Mouse (Mus musculus) megakaryocyte, embryonic 14.5 days (primary cell): ENCODE results near the gene Rpl13a. TPM values are rescaled to one million over a fixed set of nuclear protein-coding genes. Genes with fewer than 3 reads are reported as not detected.
"Not testable (repeated sequence)": the region's sequence is repeated elsewhere in the genome, so short reads cannot be mapped to it uniquely, and the experiment has no call there.

Source experiments
- H3K27me3 ChIP-seq: replicated peaks from 2 replicates; pipeline ENCODE3; 2012; ENCODE audit warnings: inconsistent platforms
- H3K36me3 ChIP-seq: replicated peaks from 2 replicates; pipeline ENCODE3; 2012; ENCODE audit warnings: low read length, inconsistent platforms, mixed read lengths
- H3K4me1 ChIP-seq: 2 replicates; pipeline ENCODE4 v1.6.1; 2012; ENCODE audit warnings: inconsistent platforms
- H3K4me3 ChIP-seq: replicated peaks from 2 replicates; pipeline ENCODE3; 2012; ENCODE audit warnings: moderate library complexity, mild to moderate bottlenecking, inconsistent platforms
- H3K9me3 ChIP-seq: 2 replicates; pipeline ENCODE4 v1.6.1; 2012; ENCODE audit warnings: inconsistent platforms
- FLI1 ChIP-seq: IDR thresholded peaks from 2 replicates; pipeline ENCODE4 v1.6.1; 2012; ENCODE audit warnings: low read length, inconsistent platforms, mixed read lengths
- GATA1 ChIP-seq: IDR thresholded peaks from 3 replicates; pipeline ENCODE4 v1.6.1; 2012; ENCODE audit warnings: mixed read lengths, low read length, inconsistent platforms, borderline replicate concordance
- polyA plus RNA-seq: library from polyadenylated mRNA; stranded (reverse); fragments of >175 nt; gene quantifications from 2 replicates; pipeline ENCODE4 v1.2.3, GENCODE M21; 2012; ENCODE audit warnings: low replicate concordance; ENCODE audit not compliant: insufficient read depth

Rpl13a gene
- polyA plus RNA-seq = 3,981 and 5,869 TPM in 2 replicates

DNA sequence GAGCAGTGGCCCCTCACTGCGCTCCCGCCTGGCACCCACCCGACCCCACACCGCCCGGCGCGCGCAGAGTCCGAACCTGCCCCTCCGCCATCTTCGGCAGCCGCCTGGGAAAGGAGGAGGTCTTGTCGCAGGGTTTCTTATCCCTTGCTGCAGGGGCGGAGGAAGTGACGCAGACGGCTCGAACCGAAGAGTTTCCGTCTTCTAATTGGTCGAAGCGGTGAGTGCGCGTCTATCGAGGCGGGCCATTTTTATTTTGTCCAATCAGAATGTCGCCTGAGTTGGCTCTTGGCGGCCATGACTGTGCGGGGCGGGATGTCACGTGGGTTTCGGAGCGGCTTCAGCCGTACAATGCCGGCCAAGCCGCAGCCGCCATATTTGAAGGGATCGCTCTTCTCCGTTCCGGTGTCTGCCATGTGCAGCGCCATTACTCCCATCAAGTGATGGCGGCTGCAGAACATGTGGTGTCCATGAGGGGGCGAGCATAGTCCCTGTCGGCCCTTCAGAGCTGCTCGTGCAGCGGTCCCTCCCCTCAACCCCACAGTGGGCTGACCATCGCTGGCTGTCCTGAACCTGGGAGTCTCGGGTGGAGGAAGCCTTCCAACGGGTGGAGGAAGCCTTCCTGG, at the start of gene Rpl13a:
Rpl13a (minus strand) TSS at position 138 of the 623 bp plus-strand sequence.
- TF ChIP-seq GATA1 (no peak), FLI1 (no peak)
- Histone ChIP-seq H3K9me3 (peaks cover 3% of the 10 kb centered on the region; the same call in 1 of the 2 replicates), H3K27me3 (no peaks in the 10 kb centered on the region), H3K36me3 (peaks cover 65% of the 10 kb centered on the region), H3K4me3 (peak within 1 kb of the TSS; percentile 98), H3K4me1 (peaks cover 73% of the 10 kb centered on the region)

DNA sequence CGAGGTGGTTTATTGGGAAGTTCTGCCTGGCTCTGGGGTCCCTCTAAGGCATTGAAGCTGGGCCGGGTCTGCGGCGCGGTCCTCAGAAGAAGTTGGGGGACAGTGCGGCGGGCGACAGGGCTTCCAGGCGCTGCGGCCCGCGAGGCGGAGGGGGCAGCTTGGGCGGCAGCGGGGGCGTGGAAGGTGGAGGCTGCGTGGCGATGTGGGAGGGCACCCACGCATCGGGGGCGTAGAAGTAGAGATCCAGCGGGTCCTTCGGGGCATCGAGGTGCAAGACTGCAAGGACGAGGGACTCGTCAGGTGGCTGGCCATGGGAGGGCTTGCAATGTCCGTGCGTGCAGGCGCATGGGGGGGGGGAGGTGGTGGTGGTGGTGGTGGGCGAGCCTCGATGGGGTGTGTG, 47.8 kb upstream of the Rpl13a start:
- Histone ChIP-seq H3K9me3 (peaks cover 17% of the 10 kb centered on the region), H3K36me3 (no peaks in the 10 kb centered on the region), H3K4me1 (peaks cover 32% of the 10 kb centered on the region), H3K27me3 (peaks cover 92% of the 10 kb centered on the region), H3K4me3 (no peak overlapping the region)
- TF ChIP-seq FLI1 (no peak), GATA1 (no peak)

DNA sequence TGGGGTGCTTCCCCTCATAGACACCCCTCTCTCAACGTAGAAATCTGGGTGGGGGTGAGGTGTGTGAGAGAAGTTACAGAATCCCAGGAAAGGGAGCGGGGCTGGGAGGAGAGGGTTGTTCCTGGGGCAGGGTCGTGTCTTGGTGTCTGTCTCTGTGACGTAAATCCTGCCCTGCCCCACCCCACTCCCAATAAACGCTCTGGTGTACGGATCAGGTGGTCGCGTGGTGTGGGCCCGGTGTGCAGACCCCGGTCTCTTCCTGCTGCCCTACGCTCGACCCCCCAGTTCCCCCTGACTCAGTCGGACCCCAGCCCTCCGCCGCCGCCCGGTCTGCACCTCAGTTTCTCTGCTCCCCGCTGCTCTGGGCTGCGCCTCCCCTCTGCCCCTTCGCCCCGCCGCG, 47.4 kb upstream of the Rpl13a start:
- Histone ChIP-seq H3K36me3 (no peaks in the 10 kb centered on the region), H3K9me3 (peaks cover 19% of the 10 kb centered on the region), H3K4me3 (no peak overlapping the region), H3K4me1 (peaks cover 28% of the 10 kb centered on the region), H3K27me3 (peaks cover 92% of the 10 kb centered on the region)
- TF ChIP-seq FLI1 (no peak), GATA1 (no peak)

DNA sequence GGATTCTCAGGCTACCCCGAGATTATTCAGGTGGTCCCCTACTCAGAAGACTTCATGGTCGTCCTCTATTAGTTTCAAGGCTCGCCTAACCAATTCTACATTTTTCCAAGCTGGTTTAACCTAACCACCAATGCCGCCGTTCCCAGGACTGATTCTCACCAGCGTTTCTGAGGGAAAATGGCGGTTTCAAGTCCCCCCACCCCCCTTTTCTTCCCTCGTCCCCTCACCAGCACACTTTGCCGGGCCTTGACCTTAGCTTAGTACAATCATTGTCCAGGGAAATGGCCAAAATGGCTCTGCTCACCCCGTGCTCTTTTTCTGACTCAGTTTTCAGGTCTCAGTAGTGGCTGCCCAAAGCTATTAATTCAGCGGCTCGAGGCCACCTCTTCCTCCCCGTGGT, 46.8 kb upstream of the Rpl13a start:
- Histone ChIP-seq H3K27me3 (peaks cover 92% of the 10 kb centered on the region), H3K4me1 (peaks cover 28% of the 10 kb centered on the region), H3K36me3 (no peaks in the 10 kb centered on the region), H3K9me3 (peaks cover 24% of the 10 kb centered on the region), H3K4me3 (no peak overlapping the region)
- TF ChIP-seq FLI1 = no peak
- TF ChIP-seq GATA1 = no peak

DNA sequence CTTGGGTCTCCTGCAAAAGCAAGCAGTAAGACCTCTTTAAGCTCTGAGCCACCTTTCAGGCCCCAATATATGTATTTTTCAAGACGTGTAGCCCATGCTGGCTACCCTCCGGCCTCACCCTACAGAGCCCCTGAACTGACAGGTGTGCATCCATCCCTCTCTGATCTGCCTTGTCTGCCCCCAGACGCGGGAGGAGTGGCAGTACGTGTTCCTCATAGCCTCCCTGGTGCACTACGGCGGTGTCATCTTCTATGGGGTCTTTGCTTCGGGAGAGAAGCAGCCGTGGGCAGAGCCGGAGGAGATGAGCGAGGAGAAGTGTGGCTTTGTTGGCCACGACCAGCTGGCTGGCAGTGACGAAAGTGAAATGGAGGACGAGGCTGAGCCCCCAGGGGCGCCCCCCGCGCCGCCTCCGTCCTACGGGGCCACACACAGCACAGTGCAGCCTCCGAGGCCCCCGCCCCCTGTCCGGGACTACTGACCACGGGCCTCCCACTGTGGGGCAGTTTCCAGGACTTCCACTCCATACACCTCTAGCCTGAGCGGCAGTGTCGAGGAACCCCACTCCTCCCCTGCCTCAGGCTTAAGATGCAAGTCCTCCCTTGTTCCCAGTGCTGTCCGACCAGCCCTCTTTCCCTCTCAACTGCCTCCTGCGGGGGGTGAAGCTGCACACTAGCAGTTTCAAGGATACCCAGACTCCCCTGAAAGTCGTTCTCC, 46.2 kb upstream of the Rpl13a start:
- peaks cover 31% of the 10 kb centered on the region for H3K9me3 ChIP-seq
- no peaks in the 10 kb centered on the region for H3K36me3 ChIP-seq
- no peak for TF ChIP-seq FLI1
- TF ChIP-seq GATA1 = no peak
- peaks cover 92% of the 10 kb centered on the region for H3K27me3 ChIP-seq
- H3K4me3 ChIP-seq = peak overlapping the region; percentile 68
- peaks cover 28% of the 10 kb centered on the region for H3K4me1 ChIP-seq

DNA sequence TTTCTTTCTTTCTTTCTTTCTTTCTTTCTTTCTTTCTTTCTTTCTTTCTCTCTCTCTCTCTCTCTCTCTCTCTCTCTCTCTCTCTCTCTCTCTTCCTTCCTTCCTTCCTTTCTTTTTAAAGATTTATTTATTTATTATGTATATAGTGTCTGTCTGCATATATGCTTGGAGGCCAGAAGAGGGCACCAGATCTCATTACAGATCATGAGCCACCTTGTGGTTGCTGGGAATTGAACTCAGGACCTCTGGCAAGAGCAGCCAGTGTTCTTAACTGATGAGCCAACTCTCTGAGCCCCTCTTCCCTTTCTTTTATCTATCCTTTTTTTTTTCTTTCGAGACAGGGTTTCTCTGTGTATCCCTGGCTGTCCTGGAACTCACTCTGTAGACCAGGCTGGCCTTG, 45.2 kb upstream of the Rpl13a start:
- not testable (repeated sequence) for H3K36me3 ChIP-seq, H3K4me3 ChIP-seq
- peaks cover 30% of the 10 kb centered on the region for H3K4me1 ChIP-seq
- H3K9me3 ChIP-seq = peaks cover 41% of the 10 kb centered on the region
- H3K27me3 ChIP-seq = peaks cover 92% of the 10 kb centered on the region

DNA sequence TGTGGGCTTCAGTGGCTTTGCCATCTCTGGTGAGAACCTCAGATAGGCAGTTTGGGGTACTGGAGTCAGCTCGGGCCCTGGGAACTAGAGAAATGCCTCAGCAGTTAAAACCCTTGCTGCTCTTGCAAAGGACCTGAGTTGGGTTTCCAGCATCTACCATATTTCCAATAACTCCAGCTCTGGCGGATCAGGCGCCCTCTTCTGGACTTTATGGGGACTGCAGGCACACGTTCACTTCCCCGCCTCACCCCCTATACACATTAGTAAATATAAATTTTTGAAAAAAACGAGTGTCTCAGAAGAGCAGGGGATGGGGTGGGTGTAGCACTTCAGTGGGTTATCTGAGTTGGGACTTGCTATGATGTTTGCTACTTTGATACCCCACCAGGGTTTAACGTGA, 44.4 kb upstream of the Rpl13a start:
- Histone ChIP-seq H3K9me3 (peaks cover 48% of the 10 kb centered on the region), H3K4me1 (peaks cover 36% of the 10 kb centered on the region), H3K27me3 (peaks cover 92% of the 10 kb centered on the region), H3K36me3 (peaks cover 4% of the 10 kb centered on the region), H3K4me3 (peak overlapping the region; percentile 14)
- TF ChIP-seq GATA1 (no peak), FLI1 (no peak)

DNA sequence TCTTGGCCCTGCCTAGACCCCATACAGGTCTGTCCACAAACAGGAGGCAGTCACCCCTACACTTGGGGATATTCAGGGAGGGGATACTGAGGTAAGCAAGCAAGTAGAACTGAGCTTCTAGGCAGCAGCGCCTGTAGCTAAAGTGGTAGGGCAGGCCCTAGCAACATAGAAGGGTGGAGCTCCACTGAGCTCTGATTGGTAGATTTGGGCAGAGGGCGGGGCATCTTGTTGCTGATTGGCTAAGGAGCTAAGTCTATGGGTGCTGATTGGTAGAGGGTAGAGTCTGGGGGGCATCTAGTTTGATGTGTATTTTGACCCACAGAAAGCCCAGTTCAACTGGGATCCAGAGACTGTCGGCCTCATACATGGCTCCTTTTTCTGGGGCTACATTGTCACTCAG, 40.9 kb upstream of the Rpl13a start:
- H3K9me3 ChIP-seq = peaks cover 55% of the 10 kb centered on the region
- H3K36me3 ChIP-seq = peaks cover 4% of the 10 kb centered on the region
- H3K4me1 ChIP-seq = peaks cover 24% of the 10 kb centered on the region
- H3K27me3 ChIP-seq = peaks cover 91% of the 10 kb centered on the region
- no peak for TF ChIP-seq GATA1
- TF ChIP-seq FLI1 = no peak
- H3K4me3 ChIP-seq = no peak overlapping the region

DNA sequence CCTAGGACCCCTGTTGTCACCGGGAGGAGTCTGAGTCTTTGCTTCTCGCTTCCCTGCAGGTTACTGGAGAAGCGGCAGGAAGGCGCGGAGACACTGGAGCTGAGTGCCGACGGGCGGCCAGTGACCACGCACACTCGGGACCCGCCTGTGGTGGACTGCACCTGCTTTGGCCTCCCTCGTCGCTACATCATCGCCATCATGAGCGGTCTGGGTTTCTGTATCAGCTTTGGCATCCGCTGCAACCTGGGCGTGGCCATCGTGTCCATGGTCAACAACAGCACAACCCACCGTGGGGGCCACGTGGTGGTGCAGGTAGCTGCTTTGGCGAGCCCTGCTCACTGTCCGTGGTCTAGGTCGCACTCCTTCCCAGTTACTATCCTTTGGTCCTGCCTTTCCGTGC, 40.1 kb upstream of the Rpl13a start:
- H3K27me3 ChIP-seq = peaks cover 95% of the 10 kb centered on the region
- TF ChIP-seq FLI1 (no peak), GATA1 (no peak)
- peak overlapping the region; percentile 62 for H3K4me3 ChIP-seq
- peaks cover 55% of the 10 kb centered on the region for H3K9me3 ChIP-seq
- H3K4me1 ChIP-seq = peaks cover 28% of the 10 kb centered on the region
- peaks cover 4% of the 10 kb centered on the region for H3K36me3 ChIP-seq

DNA sequence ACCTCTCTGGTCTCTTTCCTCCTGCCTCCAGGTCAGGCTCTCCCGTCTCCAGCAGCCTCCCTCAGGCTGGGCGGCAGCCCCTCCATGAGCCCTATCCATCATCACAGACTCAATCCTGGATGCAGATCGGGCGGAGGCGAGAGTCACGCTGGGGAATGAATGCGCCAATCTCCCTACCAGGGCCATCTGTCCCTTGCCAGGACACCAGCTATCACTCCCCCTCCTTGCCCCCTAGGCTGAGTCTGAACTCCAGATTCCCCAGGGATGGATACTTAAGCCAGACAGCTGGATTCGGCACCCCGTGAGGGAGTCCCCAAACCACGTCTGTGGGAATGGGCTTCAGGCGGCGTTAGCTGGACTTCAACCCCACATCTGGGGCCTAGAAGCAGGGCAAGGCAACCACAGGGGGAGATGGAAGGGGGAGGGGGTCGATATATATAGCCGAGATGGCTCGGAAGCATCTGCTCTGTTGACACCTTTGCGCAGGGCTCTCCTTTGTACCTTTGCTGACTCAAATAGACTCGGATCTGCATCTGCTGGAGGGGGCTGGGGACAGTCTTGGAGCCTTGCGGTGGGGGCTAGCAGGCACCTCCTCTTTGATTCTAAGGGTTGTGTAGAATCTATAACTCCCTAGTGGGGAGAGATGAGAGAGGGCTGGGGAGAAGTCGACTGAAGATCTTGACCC, 39.3 kb upstream of the Rpl13a start:
- no peak overlapping the region for H3K4me3 ChIP-seq
- peaks cover 54% of the 10 kb centered on the region for H3K9me3 ChIP-seq
- peaks cover 32% of the 10 kb centered on the region for H3K4me1 ChIP-seq
- no peak for TF ChIP-seq GATA1
- no peak for TF ChIP-seq FLI1
- H3K27me3 ChIP-seq = peaks cover 98% of the 10 kb centered on the region
- H3K36me3 ChIP-seq = peaks cover 4% of the 10 kb centered on the region
